In genomic region chr6:136522658-136523057, GRCm38 (mm10) we compare ENCODE assay signal across 16 mouse cellular contexts. TPM values are rescaled to one million over a fixed set of nuclear protein-coding genes. Genes with fewer than 3 reads are reported as not detected.
DNase-seq lines count a peak whose midpoint lies in the region; ATAC-seq and TF ChIP-seq lines count a peak whose summit lies in the region.
"Had no signal": no experiment of that assay in that cellular context is flagged by ENCODE, and none has a peak within 500 bp of the region (broad histone marks: within the 10 kb centered on the region; RNA-seq: fewer than 3 reads in every experiment).

No protein-coding gene starts in this region.

- 69% methylated on average over 5 of the region's 5 CpGs for WGBS in heart, embryonic 15.5 days
- WGBS in cerebellum, adult 2 months = 89% methylated on average over 5 of the region's 5 CpGs

- H3K4me2 ChIP-seq in heart, embryonic 15.5 days = no peak overlapping the region
- H3K4me2 ChIP-seq: hindbrain, embryonic 15.5 days; midbrain, embryonic 13.5 days had no signal

- no peaks in the 10 kb centered on the region for H3K27me3 ChIP-seq in heart, embryonic 15.5 days
- no peaks in the 10 kb centered on the region for H3K27me3 ChIP-seq in megakaryocyte, embryonic 14.5 days (replicated peaks)
- no peaks in the 10 kb centered on the region for H3K27me3 ChIP-seq in cerebellum, adult 2 months (ENCODE audit: control insufficient read depth, insufficient read depth, low read length)
- H3K27me3 ChIP-seq: hindbrain, embryonic 15.5 days; midbrain, embryonic 13.5 days had no signal

- DNase-seq in heart, adult 11 months = peak; percentile 61
- no peak for DNase-seq in heart, adult 9 months (ENCODE audit: low spot score in 2 of 2)
- no peak for DNase-seq in heart, postnatal 4 days
- no peak for DNase-seq in ES-E14 (ENCODE audit: low read depth, low spot score)
- no peak for DNase-seq in cerebellum, adult 2 months
- DNase-seq: adrenal gland, adult 2 months; cerebellum, adult 8-10 months; liver; right cerebral cortex, postnatal 25 days had no signal

- no peak for TF ChIP-seq CTCF in cerebellum, adult 2 months (IDR thresholded peaks at IDR 0.05; ENCODE audit: borderline replicate concordance, insufficient read depth, low read depth, low read length)

- in situ Hi-C loops in ES-E14 (cut with MboI; ENCODE audit: low sequenced_read_pairs in 2 of 2, unreplicated experiment in 2 of 2) = no loop called here

- no peaks in the 10 kb centered on the region for H3K9me3 ChIP-seq in heart, embryonic 15.5 days (replicated peaks)
- no peaks in the 10 kb centered on the region for H3K9me3 ChIP-seq in megakaryocyte, embryonic 14.5 days
- H3K9me3 ChIP-seq in ES-E14 (ENCODE audit: control insufficient read depth, insufficient read depth, low read depth, low read length) = no peaks in the 10 kb centered on the region; the same call in 1 of the 2 replicates
- H3K9me3 ChIP-seq: hindbrain, embryonic 15.5 days; midbrain, embryonic 13.5 days had no signal

- ATAC-seq in heart, embryonic 15.5 days (replicated peaks; ENCODE audit: insufficient number of reproducible peaks, insufficient read depth, low FRiP score, low read depth) = no peak
- no peak for ATAC-seq in megakaryocyte, adult 5-6 weeks (ENCODE audit: poor library complexity, severe bottlenecking)
- ATAC-seq: intestine, embryonic 16.5 days; midbrain, embryonic 13.5 days had no signal

- H3K9ac ChIP-seq in heart, embryonic 15.5 days = no peak overlapping the region
- no peak overlapping the region for H3K9ac ChIP-seq in ES-E14 (ENCODE audit: insufficient read depth, low read depth, low read length, poor library complexity, severe bottlenecking)
- H3K9ac ChIP-seq: hindbrain, embryonic 15.5 days; midbrain, embryonic 13.5 days had no signal

- peak overlapping the region; percentile 63 for H3K27ac ChIP-seq in heart, embryonic 15.5 days
- H3K27ac ChIP-seq in ES-E14 (ENCODE audit: insufficient read depth, low read depth, low read length, poor library complexity, severe bottlenecking) = peak overlapping the region; percentile 68; the same call in 1 of the 2 replicates
- no peak overlapping the region for H3K27ac ChIP-seq in cerebellum, adult 2 months (ENCODE audit: insufficient read depth, low read length)
- H3K27ac ChIP-seq: hindbrain, embryonic 15.5 days; macrophage; midbrain, embryonic 13.5 days had no signal

- TF ChIP-seq POLR2A in cerebellum, adult 2 months (IDR thresholded peaks at IDR 0.05; ENCODE audit: borderline replicate concordance, insufficient read depth, low read length) = no peak

- peaks cover 18% of the 10 kb centered on the region; the same call in 1 of the 2 replicates for H3K36me3 ChIP-seq in heart, embryonic 15.5 days
- H3K36me3 ChIP-seq in megakaryocyte, embryonic 14.5 days (replicated peaks; ENCODE audit: low read length) = peaks cover 35% of the 10 kb centered on the region
- H3K36me3 ChIP-seq in ES-E14 (ENCODE audit: control insufficient read depth, insufficient read depth, low read length, poor library complexity, severe bottlenecking) = no peaks in the 10 kb centered on the region

- H3K4me1 ChIP-seq in heart, embryonic 15.5 days (replicated peaks) = peaks cover 18% of the 10 kb centered on the region
- peaks cover 43% of the 10 kb centered on the region for H3K4me1 ChIP-seq in megakaryocyte, embryonic 14.5 days
- H3K4me1 ChIP-seq in ES-E14 (ENCODE audit: control insufficient read depth in 2 of 2, insufficient read depth in 2 of 2, low read length in 2 of 2, poor library complexity in 1 of 2) = peaks cover 4 to 13% of the 10 kb centered on the region in 2 experiments; a peak in 2 of 4 replicates
- H3K4me1 ChIP-seq in cerebellum, adult 2 months (ENCODE audit: control insufficient read depth, insufficient read depth, low read length) = peaks cover 3% of the 10 kb centered on the region; the same call in 1 of the 2 replicates

- no peak overlapping the region for H3K4me3 ChIP-seq in heart, embryonic 15.5 days
- peak overlapping the region; percentile 67 for H3K4me3 ChIP-seq in megakaryocyte, embryonic 14.5 days (replicated peaks)
- no peak overlapping the region for H3K4me3 ChIP-seq in ES-E14 (ENCODE audit: insufficient read depth in 1 of 2, low read depth in 1 of 2, low read length in 2 of 2, poor library complexity in 1 of 2, severe bottlenecking in 1 of 2)
- H3K4me3 ChIP-seq in cerebellum, adult 2 months (replicated peaks; ENCODE audit: insufficient read depth, low read depth, low read length) = no peak overlapping the region
- H3K4me3 ChIP-seq: hindbrain, embryonic 15.5 days; midbrain, embryonic 13.5 days had no signal

TF ChIP-seq in ES-E14, 5 proteins besides CTCF, POLR2A, EP300 and RAD21:
- TF ChIP-seq ZC3H11A (IDR thresholded peaks at IDR 0.05; ENCODE audit: borderline replicate concordance, low read depth, low read length) (no peak), MAFK (IDR thresholded peaks at IDR 0.05; ENCODE audit: insufficient read depth, low read depth, low read length) (no peak), ZNF384 (IDR thresholded peaks at IDR 0.05; ENCODE audit: low read depth, low read length) (no peak), CHD2 (IDR thresholded peaks at IDR 0.05; ENCODE audit: low read depth, low read length) (no peak), HCFC1 (IDR thresholded peaks at IDR 0.05; ENCODE audit: borderline replicate concordance, insufficient read depth, low read length) (no peak)
TF ChIP-seq in ES-E14: peak in this region for 0.

RNA-seq across cellular contexts. Expression of gene Atf7ip, which starts 16.7 kb away (rescaled TPM):
- polyA plus RNA-seq in heart, embryonic 15.5 days (2015; fragmentation: Nextera tagmentation; extraction: Ambion mirVana) = 30.3 and 32.6 TPM in 2 replicates
- total RNA-seq in heart, postnatal 4 days (2021) = 100 to 1,000 TPM; 107 to 108 TPM
- 4.6 and 12.1 TPM in 2 replicates for polyA plus RNA-seq in megakaryocyte, embryonic 14.5 days (2012; ENCODE audit: insufficient read depth, low replicate concordance)
- 101 and 129 TPM in 2 replicates for total RNA-seq in megakaryocyte, adult 5-6 weeks (2015)
- total RNA-seq in megakaryocyte, adult 5-6 weeks (2017) = 80.1 and 84.8 TPM in 2 replicates
- total RNA-seq in ES-E14 (2012; rRNA removed) = 26.8 and 35.9 TPM in 2 replicates
- 70.5 and 83.0 TPM in 2 replicates for polyA plus RNA-seq in cerebellum, adult 2 months (2012; rRNA removed)
